Mouse (Mus musculus): ENCODE measurements at regions not wholly inside any gene's neighbourhood (a gene's known extent, or its start where the extent isn't known, plus 50 kb on each side); places are given as distances from the start of the nearest gene placed in this dataset.

DNA sequence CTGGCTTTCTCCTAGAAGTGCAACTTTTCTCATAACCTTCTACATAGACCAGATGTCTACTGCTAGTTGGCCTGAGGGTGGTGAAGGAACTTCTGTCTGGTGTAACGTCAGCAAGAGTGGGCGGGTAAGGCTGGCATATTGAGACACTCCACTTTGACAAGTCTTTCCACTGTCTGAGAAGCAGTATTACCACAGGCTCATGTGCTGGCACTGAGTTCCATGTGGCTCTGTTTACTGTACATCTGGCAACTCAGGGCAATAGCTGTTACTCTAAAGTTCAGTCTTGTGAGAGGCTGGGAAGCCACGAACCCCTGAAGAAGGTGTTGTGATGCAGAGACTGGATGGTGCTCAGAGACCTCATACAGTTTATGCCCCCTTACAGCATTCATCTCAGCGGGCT, 230.7 kb upstream of the Tbx18 start:
- in situ Hi-C loops (cut with MboI, MseI) = no loop called here

- in situ Hi-C loops (cut with MboI, MseI) = no loop called here
These were observed 233.4 kb upstream of the Tbx18 start for GRCm38 (mm10) chr9:87964508-87964907.

DNA sequence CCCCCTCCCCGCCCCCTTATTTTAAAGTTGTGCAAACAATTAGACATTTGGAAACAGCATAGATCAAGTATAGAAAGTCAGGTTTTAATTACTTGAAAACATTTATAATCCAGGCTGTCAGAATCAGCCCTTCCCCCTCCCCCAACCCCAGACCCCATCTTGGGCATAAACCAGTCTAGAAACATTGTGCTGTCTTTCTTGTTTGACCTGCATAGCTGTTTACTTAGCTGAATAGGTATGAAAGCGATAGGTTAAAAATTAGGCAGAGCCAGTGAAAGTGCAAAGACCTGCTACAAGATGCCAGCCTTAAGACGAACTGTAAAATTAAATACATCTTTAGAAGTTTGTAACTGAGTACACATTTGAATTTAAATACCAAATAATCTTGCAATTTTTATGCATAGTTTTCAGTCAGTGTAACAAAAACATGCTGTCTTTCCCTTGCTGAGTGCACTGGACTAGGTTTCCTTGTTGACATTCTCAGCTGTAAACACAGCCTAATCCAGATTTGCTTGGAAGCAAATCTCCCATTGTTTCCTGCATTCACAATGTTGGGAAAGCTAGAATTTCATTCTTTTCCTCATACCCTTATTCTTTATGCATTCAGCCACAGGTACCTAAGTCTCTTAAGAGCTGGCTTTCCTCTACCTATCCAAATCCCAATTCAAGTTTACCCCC, 234.2 kb upstream of the Tbx18 start:
- in situ Hi-C loops (cut with MboI, MseI) = no loop called here

- in situ Hi-C loops (cut with MboI, MseI) = no loop called here
These were observed 237.4 kb upstream of the Tbx18 start for GRCm38 (mm10) chr9:87968190-87969082.

- in situ Hi-C loops (cut with MboI, MseI) = no loop called here
These were observed 239.5 kb upstream of the Tbx18 start for GRCm38 (mm10) chr9:87970586-87970985.

DNA sequence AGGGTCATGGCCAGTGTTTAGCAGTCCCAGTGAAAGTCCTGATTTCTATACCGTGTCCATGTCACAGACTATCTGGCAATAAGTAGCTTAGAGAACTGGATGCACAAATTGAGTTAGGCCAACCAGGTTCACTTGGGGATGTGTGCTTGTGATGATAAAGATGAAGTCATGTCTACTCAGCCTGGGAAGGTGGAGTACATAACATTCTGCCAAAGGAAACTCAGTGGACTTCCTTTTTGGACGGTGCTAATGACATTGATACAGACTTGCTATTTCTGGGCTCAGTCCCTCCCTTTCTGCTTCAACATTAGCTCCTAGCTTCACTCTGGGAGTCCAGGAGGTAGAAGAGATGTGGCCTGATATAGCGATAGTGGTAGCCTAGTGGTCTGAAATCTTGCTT, 240.7 kb upstream of the Tbx18 start:
- in situ Hi-C loops (cut with MboI, MseI) = no loop called here

DNA sequence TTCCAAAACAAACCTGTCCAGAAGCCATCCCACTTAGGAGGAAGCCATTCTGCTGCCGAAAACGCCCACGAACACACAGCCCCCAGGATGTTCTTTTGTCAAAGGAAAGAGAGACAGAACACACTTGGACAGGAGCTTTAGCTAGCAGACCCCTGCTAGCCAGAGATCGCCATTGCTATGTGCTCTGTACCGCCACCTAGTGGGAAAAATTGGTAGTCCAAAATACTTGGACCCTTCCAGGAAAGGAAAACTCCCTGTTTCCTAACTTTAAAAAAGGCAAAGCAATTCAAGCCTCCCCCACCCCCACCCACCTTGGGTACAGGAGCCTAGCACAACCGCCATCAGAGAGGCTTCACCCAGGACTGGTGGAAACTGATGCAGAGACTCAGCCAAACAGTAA, 242.5 kb upstream of the Tbx18 start:
- in situ Hi-C loops (cut with MboI, MseI) = no loop called here

GRCm38 (mm10) chr9:87984910-87985309, 253.8 kb upstream of the Tbx18 start:
- in situ Hi-C loops (cut with MboI, MseI) = no loop called here

DNA sequence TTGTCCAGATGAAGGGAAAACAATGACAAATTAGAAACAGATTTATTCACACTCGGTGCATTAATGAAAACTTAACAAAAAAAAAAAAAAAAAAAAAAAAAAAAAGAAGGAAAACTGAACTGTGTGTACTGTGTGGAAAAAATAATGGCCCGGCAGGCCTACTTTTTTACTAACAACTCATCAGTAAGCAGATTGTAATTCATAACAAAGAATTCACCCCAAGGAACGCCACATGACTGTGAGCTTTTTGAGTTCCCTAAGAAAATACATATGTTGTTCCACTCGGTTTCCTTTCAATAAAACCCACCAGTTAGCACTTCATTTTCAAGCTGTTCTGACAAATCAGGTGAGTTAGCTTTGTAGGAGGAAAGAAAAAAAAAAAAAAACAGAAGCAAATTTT, 254.4 kb upstream of the Tbx18 start:
- in situ Hi-C loops (cut with MboI, MseI) = no loop called here

DNA sequence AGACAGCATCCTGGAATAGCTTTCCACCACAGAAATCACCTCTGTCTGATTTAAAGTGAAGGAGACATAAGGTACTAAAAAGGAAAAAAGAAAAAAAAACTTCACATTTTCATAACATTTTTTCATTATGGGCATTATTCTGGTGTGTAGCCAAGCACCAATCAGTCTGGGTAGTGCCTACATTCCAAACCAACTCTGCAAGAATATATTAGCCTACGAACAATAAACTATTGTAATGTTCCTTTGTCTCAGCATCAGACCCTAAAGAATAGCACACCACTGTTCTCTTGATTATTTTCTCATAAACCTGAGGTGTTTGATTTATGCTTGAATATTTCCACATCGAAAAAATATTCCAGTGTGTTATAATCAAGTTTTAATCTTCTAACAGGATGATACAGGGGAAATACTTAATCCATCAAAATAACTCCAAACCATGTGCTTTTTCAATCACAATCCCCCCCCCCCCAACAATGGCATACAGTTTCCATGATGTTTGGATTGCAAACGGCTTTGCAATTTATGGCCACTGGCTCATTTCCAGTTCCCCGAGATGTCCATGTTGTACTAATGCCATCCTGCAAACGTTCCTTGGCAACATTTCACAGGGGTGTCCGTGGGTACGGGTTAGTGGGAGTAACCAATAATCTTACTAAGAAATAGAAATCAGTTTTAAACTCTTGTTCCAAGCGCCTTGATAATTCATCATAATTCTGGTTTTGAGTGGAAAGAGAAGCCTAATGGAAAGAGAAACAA, 275.1 kb upstream of the Tbx18 start:
- in situ Hi-C loops (cut with MboI, MseI) = no loop called here

GRCm38 (mm10) chr9:88023752-88024151, 292.7 kb upstream of the Tbx18 start:
- in situ Hi-C loops (cut with MboI, MseI) = no loop called here

DNA sequence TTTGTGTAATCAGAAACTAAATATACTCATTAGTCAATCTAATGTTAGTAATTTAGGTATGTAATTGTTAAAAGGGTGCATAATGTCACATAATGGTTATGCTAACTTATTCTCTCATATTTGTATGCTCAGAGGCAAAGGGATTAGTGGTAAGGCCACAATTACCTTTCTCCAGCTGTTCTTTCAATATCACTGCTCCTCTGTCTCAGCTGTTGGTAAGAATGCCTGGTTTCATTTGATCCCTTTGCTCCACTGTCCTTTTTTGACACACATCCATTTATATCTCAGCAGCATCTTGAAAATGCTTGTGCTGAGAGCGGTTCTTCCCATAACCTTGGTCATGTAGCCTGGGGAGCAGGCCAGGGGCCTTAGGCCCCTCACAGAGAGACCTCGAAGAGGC, 294.9 kb upstream of the Tbx18 start:
- in situ Hi-C loops (cut with MboI, MseI) = no loop called here

GRCm38 (mm10) chr9:88030509-88031148, 296.4 kb upstream of the Nt5e start:
- in situ Hi-C loops (cut with MboI, MseI) = loop anchor here (5.0 kb wide), 1 partner anchor 97 kb away; no protein-coding TSS in a partner anchor

GRCm38 (mm10) chr9:88037560-88037959, 289.4 kb upstream of the Nt5e start:
- in situ Hi-C loops (cut with MboI, MseI) = no loop called here

GRCm38 (mm10) chr9:88049270-88049669, 277.7 kb upstream of the Nt5e start:
- in situ Hi-C loops (cut with MboI, MseI) = no loop called here

DNA sequence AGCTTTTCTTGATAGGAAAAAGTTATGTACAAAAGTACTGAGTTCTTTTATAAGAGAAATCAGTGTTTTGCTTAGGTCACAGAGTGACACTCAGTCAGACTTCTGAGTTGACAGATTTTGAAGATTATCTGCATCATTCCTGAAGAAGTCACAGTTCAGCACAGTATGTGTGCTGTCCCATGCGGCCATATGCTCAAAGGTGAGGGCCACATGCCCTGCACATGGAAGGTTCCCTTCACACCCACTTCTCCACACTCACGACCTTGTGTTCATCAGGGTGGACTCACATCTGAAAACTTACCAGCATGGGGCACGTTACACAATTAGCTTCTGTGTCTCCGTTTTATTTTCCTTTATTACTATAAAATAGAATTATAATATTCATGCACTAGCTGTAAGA, 277.2 kb upstream of the Nt5e start:
- in situ Hi-C loops (cut with MboI, MseI) = no loop called here

DNA sequence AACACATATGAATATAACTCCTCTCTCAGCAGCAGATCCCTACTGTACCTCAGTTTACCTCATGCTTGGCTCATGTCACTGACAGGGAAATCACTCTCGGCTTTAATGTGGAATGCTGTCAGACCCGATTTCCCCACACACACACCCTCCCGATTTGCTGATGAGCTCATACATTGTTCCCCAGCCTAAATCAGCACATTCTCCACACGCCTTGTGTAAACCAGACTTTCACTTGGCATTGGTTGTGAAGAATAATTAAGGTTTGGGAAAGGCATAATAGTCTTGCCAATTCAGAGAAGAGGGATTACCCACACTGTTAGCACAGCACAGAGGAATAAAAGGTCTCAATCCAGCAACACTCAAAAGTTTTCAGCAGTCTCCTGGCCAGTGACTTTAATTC, 268.4 kb upstream of the Nt5e start:
- in situ Hi-C loops (cut with MboI, MseI) = no loop called here

GRCm38 (mm10) chr9:88059005-88059404, 268.0 kb upstream of the Nt5e start:
- in situ Hi-C loops (cut with MboI, MseI) = no loop called here

- in situ Hi-C loops (cut with MboI, MseI) = no loop called here
These were observed 262.9 kb upstream of the Nt5e start for GRCm38 (mm10) chr9:88063973-88064676.

DNA sequence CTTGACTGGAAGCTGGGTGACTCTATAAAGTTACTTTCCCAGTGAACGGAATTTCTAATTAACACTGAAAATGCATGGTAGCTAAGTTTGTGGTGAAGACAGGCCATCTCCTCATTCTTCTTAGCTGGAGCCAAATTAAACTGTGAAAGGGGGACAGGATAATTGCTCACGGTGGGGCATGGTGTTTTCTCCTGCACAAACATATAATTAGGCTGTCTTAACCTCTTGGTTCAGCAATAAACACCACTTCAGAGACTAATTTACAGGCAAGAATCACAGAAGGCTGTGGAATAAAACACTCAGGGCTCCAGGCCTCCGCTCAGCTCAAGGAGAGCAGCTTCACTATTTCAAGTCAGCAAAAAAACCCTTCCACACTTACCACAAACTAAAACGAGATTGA, 261.9 kb upstream of the Nt5e start:
- in situ Hi-C loops (cut with MboI, MseI) = no loop called here

- in situ Hi-C loops (cut with MboI, MseI) = no loop called here
These were observed 261.2 kb upstream of the Nt5e start for GRCm38 (mm10) chr9:88065777-88066176.
